9 mouse cellular contexts compared by ENCODE assay signal in the genomic region with DNA sequence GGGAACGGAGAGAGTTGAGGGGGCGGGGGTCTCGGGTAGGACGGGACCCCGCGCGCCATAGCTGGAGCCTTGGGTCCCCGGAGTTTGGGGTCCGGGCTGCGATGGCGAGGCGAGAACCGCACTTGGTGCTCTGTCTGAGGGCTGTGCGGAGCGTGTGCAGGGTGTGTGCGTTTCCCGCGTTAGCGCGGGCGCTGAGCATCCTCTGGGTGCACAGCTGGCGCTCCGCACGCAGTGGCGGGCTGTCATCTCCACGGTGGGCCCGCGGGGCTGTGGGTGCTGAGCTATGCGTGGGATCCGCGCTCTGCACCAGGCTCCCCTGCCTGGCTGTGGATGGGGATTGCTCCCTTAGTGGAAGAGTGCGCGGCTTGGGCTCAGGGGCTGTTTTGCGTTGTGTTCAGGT. TPM values are rescaled to one million over a fixed set of nuclear protein-coding genes. Genes with fewer than 3 reads are reported as not detected.
DNase-seq lines count a peak whose midpoint lies in the region; ATAC-seq and TF ChIP-seq lines count a peak whose summit lies in the region.
"Had no signal": no experiment of that assay in that cellular context is flagged by ENCODE, and none has a peak within 500 bp of the region (broad histone marks: within the 10 kb centered on the region; RNA-seq: fewer than 3 reads in every experiment).

No protein-coding gene starts in this region.

- H3K9ac ChIP-seq in limb, embryonic 15.5 days, result peak overlapping the region; percentile 35; the same call in 1 of the 2 replicates

- H3K4me1 ChIP-seq in heart, embryonic 10.5 days, result peaks cover 28% of the 10 kb centered on the region
- peaks cover 19% of the 10 kb centered on the region for H3K4me1 ChIP-seq in testis, adult 2 months (ENCODE audit: control insufficient read depth, insufficient read depth, low read length)
- H3K4me1 ChIP-seq in limb, embryonic 15.5 days, result peaks cover 27% of the 10 kb centered on the region
- H3K4me1 ChIP-seq in thymus, adult 2 months (replicated peaks; ENCODE audit: control insufficient read depth, insufficient read depth, low read length), result no peaks in the 10 kb centered on the region

- peaks cover 99% of the 10 kb centered on the region for H3K27me3 ChIP-seq in heart, embryonic 10.5 days (ENCODE audit: insufficient read depth, poor library complexity, severe bottlenecking)
- peaks cover 2% of the 10 kb centered on the region; the same call in 1 of the 2 replicates for H3K27me3 ChIP-seq in testis, adult 2 months (ENCODE audit: control insufficient read depth, insufficient read depth, low read length)
- H3K27me3 ChIP-seq in limb, embryonic 15.5 days, result peaks cover 84% of the 10 kb centered on the region
- peaks cover 18% of the 10 kb centered on the region for H3K27me3 ChIP-seq in thymus, adult 2 months (ENCODE audit: control insufficient read depth, insufficient read depth, low read length)

- TF ChIP-seq CTCF in testis, adult 2 months (IDR thresholded peaks at IDR 0.05; ENCODE audit: control insufficient read depth, insufficient read depth, insufficient replicate concordance, low read depth, low read length), result no peak
- TF ChIP-seq CTCF in thymus, adult 2 months (IDR thresholded peaks at IDR 0.05; ENCODE audit: borderline replicate concordance, control insufficient read depth, extremely low read depth, insufficient read depth, low read length, poor library complexity), result no peak

- H3K4me2 ChIP-seq in limb, embryonic 15.5 days, result peak overlapping the region; percentile 69

- DNase-seq in heart, embryonic 10.5 days (ENCODE audit: low spot score), result no peak
- DNase-seq in heart, adult 11 months, result no peak
- no peak for DNase-seq in testis, postnatal 10 days (ENCODE audit: low spot score)
- no peak for DNase-seq in embryo, embryonic 9.5 days (ENCODE audit: extremely low spot score)
- DNase-seq in T-cell, adult 2 months (ENCODE audit: low spot score), result no peak
- no peak for DNase-seq in thymus, adult 2 months
- DNase-seq: right cerebral cortex, postnatal 4 days had no signal

- no peak overlapping the region for H3K27ac ChIP-seq in heart, embryonic 10.5 days
- H3K27ac ChIP-seq in testis, adult 2 months (ENCODE audit: control insufficient read depth, insufficient read depth, low read depth, low read length), result no peak overlapping the region
- H3K27ac ChIP-seq in limb, embryonic 15.5 days, result no peak overlapping the region
- no peak overlapping the region for H3K27ac ChIP-seq in thymus, adult 2 months (ENCODE audit: control insufficient read depth, insufficient read depth, low read length)

- H3K4me3 ChIP-seq in heart, embryonic 10.5 days, result peak overlapping the region; percentile 49
- peak overlapping the region; percentile 54 for H3K4me3 ChIP-seq in testis, adult 2 months (ENCODE audit: control insufficient read depth, low read depth, low read length)
- H3K4me3 ChIP-seq in limb, embryonic 15.5 days, result peak overlapping the region; percentile 38
- H3K4me3 ChIP-seq in thymus, adult 2 months (ENCODE audit: control insufficient read depth, insufficient read depth, low read length), result no peak overlapping the region

- no peaks in the 10 kb centered on the region for H3K36me3 ChIP-seq in heart, embryonic 10.5 days
- H3K36me3 ChIP-seq in testis, adult 2 months (ENCODE audit: control insufficient read depth, insufficient read depth, low read length), result no peaks in the 10 kb centered on the region
- H3K36me3 ChIP-seq in limb, embryonic 15.5 days, result no peaks in the 10 kb centered on the region
- H3K36me3 ChIP-seq in thymus, adult 2 months (ENCODE audit: control insufficient read depth, insufficient read depth, low read length), result no peaks in the 10 kb centered on the region

- no peaks in the 10 kb centered on the region for H3K9me3 ChIP-seq in heart, embryonic 10.5 days
- H3K9me3 ChIP-seq in limb, embryonic 15.5 days, result no peaks in the 10 kb centered on the region

- no peak for ATAC-seq in limb, embryonic 15.5 days (ENCODE audit: insufficient number of reproducible peaks, low FRiP score, low TSS enrichment, low read depth)

- TF ChIP-seq POLR2A in testis, adult 2 months (IDR thresholded peaks at IDR 0.05; ENCODE audit: control insufficient read depth, low read depth, low read length), result no peak
- no peak for TF ChIP-seq POLR2A in thymus, adult 2 months (IDR thresholded peaks at IDR 0.05; ENCODE audit: control insufficient read depth, extremely low read depth, insufficient read depth, low read length, poor library complexity)

- 4% methylated on average over 34 of the region's 34 CpGs for WGBS in heart, embryonic 10.5 days
- 3% methylated on average over 34 of the region's 34 CpGs for WGBS in limb, embryonic 15.5 days
- 7% methylated on average over 34 of the region's 34 CpGs for WGBS in thymus, adult 2 months

RNA-seq across cellular contexts. Expression of a gene that starts 0.5 kb away (rescaled TPM):
- polyA plus RNA-seq in heart, embryonic 10.5 days (2016; fragmentation: Nextera tagmentation; extraction: Ambion mirVana), result 0.16 TPM in 1 of 2 replicates, not detected in the other
- polyA plus RNA-seq in testis, adult 2 months (2012; rRNA removed), result 1.3 and 1.7 TPM in 2 replicates
- polyA plus RNA-seq in limb, embryonic 15.5 days (2015; fragmentation: Nextera tagmentation; extraction: Ambion mirVana), result 0.91 and 0.99 TPM in 2 replicates
- 0.17 and 0.22 TPM in 2 replicates for polyA plus RNA-seq in thymus, adult 2 months (2012; rRNA removed)

RNA-seq across cellular contexts. Expression of a gene that starts 8.5 kb away (rescaled TPM):
- 1.3 and 1.9 TPM in 2 replicates for polyA plus RNA-seq in heart, embryonic 10.5 days (2016; fragmentation: Nextera tagmentation; extraction: Ambion mirVana)
- polyA plus RNA-seq in testis, adult 2 months (2012; rRNA removed), result 3.3 and 4.1 TPM in 2 replicates
- polyA plus RNA-seq in limb, embryonic 15.5 days (2015; fragmentation: Nextera tagmentation; extraction: Ambion mirVana), result 11.9 and 13.8 TPM in 2 replicates
- 4.6 and 9.0 TPM in 2 replicates for polyA plus RNA-seq in thymus, adult 2 months (2012; rRNA removed)

RNA-seq across cellular contexts. Expression of a gene that starts 27.0 kb away (rescaled TPM):
- polyA plus RNA-seq in heart, embryonic 10.5 days (2016; fragmentation: Nextera tagmentation; extraction: Ambion mirVana), result 7.1 and 18.3 TPM in 2 replicates
- 698 and 732 TPM in 2 replicates for polyA plus RNA-seq in testis, adult 2 months (2012; rRNA removed)
- 13.8 and 16.1 TPM in 2 replicates for polyA plus RNA-seq in limb, embryonic 15.5 days (2015; fragmentation: Nextera tagmentation; extraction: Ambion mirVana)
- 2.0 and 3.5 TPM in 2 replicates for polyA plus RNA-seq in thymus, adult 2 months (2012; rRNA removed)

RNA-seq across cellular contexts. Expression of a gene that starts 27.4 kb away (rescaled TPM):
- polyA plus RNA-seq in heart, embryonic 10.5 days (2016; fragmentation: Nextera tagmentation; extraction: Ambion mirVana), result 1.6 and 4.0 TPM in 2 replicates
- polyA plus RNA-seq in testis, adult 2 months (2012; rRNA removed), result 324 and 326 TPM in 2 replicates
- 4.3 and 5.0 TPM in 2 replicates for polyA plus RNA-seq in limb, embryonic 15.5 days (2015; fragmentation: Nextera tagmentation; extraction: Ambion mirVana)
- polyA plus RNA-seq in thymus, adult 2 months (2012; rRNA removed), result 11.7 and 14.1 TPM in 2 replicates

RNA-seq across cellular contexts. Expression of a gene that starts 30.7 kb away (rescaled TPM):
- polyA plus RNA-seq in heart, embryonic 10.5 days (2016; fragmentation: Nextera tagmentation; extraction: Ambion mirVana), result 2.1 and 5.0 TPM in 2 replicates
- 596 and 686 TPM in 2 replicates for polyA plus RNA-seq in testis, adult 2 months (2012; rRNA removed)
- polyA plus RNA-seq in limb, embryonic 15.5 days (2015; fragmentation: Nextera tagmentation; extraction: Ambion mirVana), result 6.1 and 6.8 TPM in 2 replicates
- polyA plus RNA-seq in thymus, adult 2 months (2012; rRNA removed), result 34.9 and 38.2 TPM in 2 replicates

Comparison
In these comparisons a context has a peak if more than half of its experiments do, and no peak if none do; other contexts are left out.
1. RNA of a gene that starts 27.0 kb away (polyA plus RNA-seq): 698 to 732 TPM in testis, adult 2 months; 7.1 to 18.3 TPM in heart, embryonic 10.5 days, 13.8 to 16.1 TPM in limb, embryonic 15.5 days and 2.0 to 3.5 TPM in thymus, adult 2 months; every median in the first group is over 10 times any median in the second.